Mouse (Mus musculus) midbrain, embryonic 12.5 days (tissue): ENCODE results near the gene Tfap2e. TPM values are rescaled to one million over a fixed set of nuclear protein-coding genes. Genes with fewer than 3 reads are reported as not detected.

ENCODE experiments used
- ATAC-seq: fragments of 200-750 bp; cut with Nextera tagmentation; 2 replicates; pipeline ENCODE4 v1.8.0; 2017; ENCODE audit warnings: low read depth, moderate TSS enrichment, moderate library complexity; ENCODE audit not compliant: low FRiP score
- H3K27ac ChIP-seq: fragments of 300-500 bp; sonication (generic); replicated peaks from 2 replicates; pipeline ENCODE4 v1.5.1; 2016; ENCODE audit warnings: mild to moderate bottlenecking
- H3K27me3 ChIP-seq: fragments of 300-500 bp; sonication (generic); 2 replicates; pipeline ENCODE4 v1.6.1; 2016; ENCODE audit warnings: mild to moderate bottlenecking
- H3K36me3 ChIP-seq: fragments of 300-500 bp; sonication (generic); 2 replicates; pipeline ENCODE4 v1.6.1; 2016
- H3K4me1 ChIP-seq: fragments of 300-500 bp; sonication (generic); 2 replicates; pipeline ENCODE4 v1.6.1; 2016
- H3K4me2 ChIP-seq: fragments of 300-500 bp; sonication (generic); replicated peaks from 2 replicates; pipeline ENCODE4 v1.6.1; 2016; ENCODE audit warnings: mild to moderate bottlenecking, moderate library complexity
- H3K4me3 ChIP-seq: fragments of 300-500 bp; sonication (generic); 2 replicates; pipeline ENCODE4 v1.5.1; 2016; ENCODE audit warnings: mild to moderate bottlenecking
- H3K9ac ChIP-seq: fragments of 300-500 bp; sonication (generic); replicated peaks from 2 replicates; pipeline ENCODE4 v1.6.1; 2016; ENCODE audit warnings: mild to moderate bottlenecking, moderate library complexity
- H3K9me3 ChIP-seq: fragments of 300-500 bp; sonication (generic); 2 replicates; pipeline ENCODE4 v1.6.1; 2016; ENCODE audit warnings: mild to moderate bottlenecking
- WGBS: fragments of 180-500 bp; shearing (Covaris S2); methylation state at CpG from one replicate; pipeline ENCODE4 v1.1.7; 2016; 5-methylcytosine and 5-hydroxymethylcytosine counted together
- polyA plus RNA-seq: library from polyadenylated mRNA; unstranded; fragments of >200 nt; fragmentation: Nextera tagmentation; extraction: Ambion mirVana; gene quantifications from 2 replicates; pipeline ENCODE4 v1.2.1, GENCODE M21; 2016

Tfap2e gene
- polyA plus RNA-seq, 1 experiment from 2014 or later: 2.2 TPM

- Histone ChIP-seq H3K27ac (no peak overlapping the region), H3K4me1 (peaks cover 22% of the 10 kb centered on the region), H3K4me3 (peak overlapping the region; percentile 42), H3K4me2 (peak overlapping the region; percentile 43), H3K27me3 (peaks cover 100% of the 10 kb centered on the region), H3K9ac (peak overlapping the region; percentile 41; the same call in 1 of the 2 replicates), H3K36me3 (no peaks in the 10 kb centered on the region), H3K9me3 (no peaks in the 10 kb centered on the region)
- 3% methylated on average over 45 of the region's 62 CpGs for WGBS
- 0 out of 2 replicates have a peak, but pooled peaks have one; percentile 47 for ATAC-seq
Measured at GRCm38 (mm10) chr4:126735382-126736000, 549 bp downstream of the Tfap2e start.

- Histone ChIP-seq H3K4me3 (peak overlapping the region; percentile 42), H3K27ac (no peak overlapping the region), H3K36me3 (no peaks in the 10 kb centered on the region), H3K4me1 (peaks cover 22% of the 10 kb centered on the region), H3K27me3 (peaks cover 100% of the 10 kb centered on the region), H3K4me2 (peak overlapping the region; percentile 43), H3K9me3 (no peaks in the 10 kb centered on the region), H3K9ac (peak overlapping the region; percentile 41; the same call in 1 of the 2 replicates)
- WGBS: 2% methylated on average over 51 of the region's 51 CpGs
- ATAC-seq: no peak
Measured at GRCm38 (mm10) chr4:126734700-126735381, 1.2 kb downstream of the Tfap2e start.

GRCm38 (mm10) chr4:126734001-126734603 is 1.9 kb downstream of the Tfap2e start:
- Histone ChIP-seq H3K9ac (no peak overlapping the region), H3K4me2 (peak overlapping the region; percentile 43; the same call in 1 of the 2 replicates)

GRCm38 (mm10) chr4:126732531-126733380 is 3.3 kb downstream of the Tfap2e start:
- 3% methylated on average over 26 of the region's 26 CpGs for WGBS
- H3K9me3 ChIP-seq: no peaks in the 10 kb centered on the region
- peaks cover 90% of the 10 kb centered on the region for H3K27me3 ChIP-seq
- no peak overlapping the region for H3K9ac ChIP-seq
- peak overlapping the region; percentile 24 for H3K4me3 ChIP-seq
- H3K4me1 ChIP-seq: peaks cover 22% of the 10 kb centered on the region
- peak overlapping the region; percentile 36 for H3K4me2 ChIP-seq
- ATAC-seq: no peak
- H3K27ac ChIP-seq: no peak overlapping the region
- H3K36me3 ChIP-seq: no peaks in the 10 kb centered on the region

More at GRCm38 (mm10) chr4:126734001-126734603, 1.9 kb downstream of the Tfap2e start:
- H3K4me3 ChIP-seq: peak overlapping the region; percentile 42
- peaks cover 100% of the 10 kb centered on the region for H3K27me3 ChIP-seq
- H3K27ac ChIP-seq: no peak overlapping the region
- 3% methylated on average over 16 of the region's 16 CpGs for WGBS
- no peak for ATAC-seq
- no peaks in the 10 kb centered on the region for H3K9me3 ChIP-seq
- H3K4me1 ChIP-seq: peaks cover 22% of the 10 kb centered on the region
- no peaks in the 10 kb centered on the region for H3K36me3 ChIP-seq

GRCm38 (mm10) chr4:126732111-126732510 is 3.9 kb downstream of the Tfap2e start:
- no peak overlapping the region for H3K27ac ChIP-seq
- no peaks in the 10 kb centered on the region for H3K36me3 ChIP-seq
- H3K9ac ChIP-seq: peak overlapping the region; percentile 15; the same call in 1 of the 2 replicates
- no peak for ATAC-seq
- no peaks in the 10 kb centered on the region for H3K9me3 ChIP-seq
- H3K4me3 ChIP-seq: peak overlapping the region; percentile 24
- H3K27me3 ChIP-seq: peaks cover 84% of the 10 kb centered on the region
- 2% methylated on average over 18 of the region's 18 CpGs for WGBS
- H3K4me2 ChIP-seq: peak overlapping the region; percentile 36
- H3K4me1 ChIP-seq: peaks cover 22% of the 10 kb centered on the region

- Histone ChIP-seq H3K27me3 (0 out of 2 replicates have a peak, but pooled peaks cover 5% of the 10 kb centered on the region), H3K9me3 (no peaks in the 10 kb centered on the region), H3K4me2 (no peak overlapping the region), H3K36me3 (peaks cover 49% of the 10 kb centered on the region), H3K27ac (peak overlapping the region; percentile 61), H3K4me1 (peaks cover 6% of the 10 kb centered on the region; the same call in 1 of the 2 replicates), H3K9ac (no peak overlapping the region), H3K4me3 (no peak overlapping the region)
- ATAC-seq: no peak
- WGBS: 44% methylated on average over 5 of the region's 5 CpGs
Measured at GRCm38 (mm10) chr4:126707439-126707826, 28.6 kb downstream of the Tfap2e start.

GRCm38 (mm10) chr4:126706630-126707438 is 29.2 kb downstream of the Tfap2e start:
- Histone ChIP-seq H3K9ac (0 out of 2 replicates have a peak overlapping the region, but pooled peaks have one; percentile 6), H3K4me1 (peaks cover 6% of the 10 kb centered on the region; the same call in 1 of the 2 replicates), H3K27ac (peak overlapping the region; percentile 61), H3K27me3 (0 out of 2 replicates have a peak, but pooled peaks cover 5% of the 10 kb centered on the region), H3K4me3 (no peak overlapping the region), H3K36me3 (peaks cover 55% of the 10 kb centered on the region), H3K4me2 (no peak overlapping the region), H3K9me3 (no peaks in the 10 kb centered on the region)
- peak; percentile 95 for ATAC-seq
- 37% methylated on average over 12 of the region's 12 CpGs for WGBS

GRCm38 (mm10) chr4:126696908-126697307 is 39.1 kb downstream of the Tfap2e start:
- no peak for ATAC-seq
- no peak overlapping the region for H3K9ac ChIP-seq
- H3K36me3 ChIP-seq: peaks cover 10% of the 10 kb centered on the region
- no peaks in the 10 kb centered on the region for H3K4me1 ChIP-seq
- no peak overlapping the region for H3K27ac ChIP-seq
- no peaks in the 10 kb centered on the region for H3K9me3 ChIP-seq
- no peak overlapping the region for H3K4me3 ChIP-seq
- WGBS: 88% methylated on average over 4 of the region's 4 CpGs
- no peak overlapping the region for H3K4me2 ChIP-seq
- H3K27me3 ChIP-seq: no peaks in the 10 kb centered on the region

GRCm38 (mm10) chr4:126693021-126693420 is 43.0 kb downstream of the Tfap2e start:
- H3K9me3 ChIP-seq: no peaks in the 10 kb centered on the region
- WGBS: 95% methylated on average over 5 of the region's 5 CpGs
- H3K27me3 ChIP-seq: no peaks in the 10 kb centered on the region
- ATAC-seq: no peak
- H3K27ac ChIP-seq: no peak overlapping the region
- no peak overlapping the region for H3K4me3 ChIP-seq
- no peak overlapping the region for H3K9ac ChIP-seq
- H3K4me1 ChIP-seq: no peaks in the 10 kb centered on the region
- no peak overlapping the region for H3K4me2 ChIP-seq
- peaks cover 9% of the 10 kb centered on the region for H3K36me3 ChIP-seq

- Histone ChIP-seq H3K4me3 (no peak overlapping the region), H3K27ac (no peak overlapping the region), H3K4me1 (no peaks in the 10 kb centered on the region), H3K27me3 (no peaks in the 10 kb centered on the region), H3K9ac (no peak overlapping the region), H3K36me3 (peaks cover 41% of the 10 kb centered on the region), H3K9me3 (no peaks in the 10 kb centered on the region), H3K4me2 (no peak overlapping the region)
- 91% methylated on average over 2 of the region's 2 CpGs for WGBS
- no peak for ATAC-seq
Measured at GRCm38 (mm10) chr4:126689457-126689856, 46.6 kb downstream of the Tfap2e start.

GRCm38 (mm10) chr4:126683084-126683483 is 53.0 kb downstream of the Tfap2e start:
- H3K36me3 ChIP-seq: peaks cover 37% of the 10 kb centered on the region
- WGBS: 65% methylated on average over 3 of the region's 3 CpGs
- H3K4me2 ChIP-seq: no peak overlapping the region
- ATAC-seq: no peak
- H3K27ac ChIP-seq: no peak overlapping the region
- peaks cover 5% of the 10 kb centered on the region for H3K4me1 ChIP-seq
- no peak overlapping the region for H3K4me3 ChIP-seq
- H3K9ac ChIP-seq: no peak overlapping the region
- H3K27me3 ChIP-seq: no peaks in the 10 kb centered on the region
- no peaks in the 10 kb centered on the region for H3K9me3 ChIP-seq
